Mouse (Mus musculus): Measurements from ENCODE around the gene Ckmt1. TPM values are rescaled to one million over a fixed set of nuclear protein-coding genes. Genes with fewer than 3 reads are reported as not detected.
"Not testable (repeated sequence)": the region's sequence is repeated elsewhere in the genome, so short reads cannot be mapped to it uniquely, and the experiment has no call there.

Ckmt1 gene
- polyA plus RNA-seq, 2 experiments, result 0.06 TPM; not detected in 1

DNA sequence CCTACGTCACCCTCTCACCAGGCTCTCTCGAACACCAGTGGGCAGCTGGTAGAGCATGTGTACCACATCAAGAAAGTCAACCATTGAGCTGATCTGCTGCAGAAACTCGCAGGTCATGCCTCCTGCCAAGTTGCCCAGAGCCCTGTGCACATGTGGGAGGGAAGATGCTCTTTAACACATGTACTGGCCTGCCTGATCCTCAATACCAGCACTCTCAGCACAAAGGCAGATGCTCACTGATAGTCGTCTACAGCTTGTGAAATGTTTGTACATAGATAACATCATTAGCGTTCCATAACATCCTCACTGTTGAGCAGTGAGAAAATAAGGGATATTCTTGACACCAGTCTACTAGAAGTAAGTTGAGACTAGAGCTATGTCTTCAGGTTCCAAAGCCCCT is 13.4 kb downstream of the Ckmt1 start:
- 60% methylated on average over 5 of the region's 5 CpGs for WGBS (ENCODE audit: insufficient replicate concordance)
- no peaks in the 10 kb centered on the region for H3K36me3 ChIP-seq (replicated peaks; ENCODE audit: control insufficient read depth, insufficient read depth, low read depth)
- H3K9me3 ChIP-seq (ENCODE audit: control insufficient read depth, low read length), result no peaks in the 10 kb centered on the region
- TF ChIP-seq CTCF (IDR thresholded peaks at IDR 0.05; ENCODE audit: low read depth) (no peak), EP300 (IDR thresholded peaks at IDR 0.05; ENCODE audit: low read depth) (no peak)
- no peak overlapping the region for H3K4me3 ChIP-seq (ENCODE audit: insufficient read depth in 1 of 2, low read depth in 2 of 2, low read length in 2 of 2)
- no peaks in the 10 kb centered on the region for H3K4me1 ChIP-seq (replicated peaks; ENCODE audit: control insufficient read depth in 2 of 2, insufficient read depth in 2 of 2, low read length in 1 of 2)
- no peak overlapping the region for H3K9ac ChIP-seq (replicated peaks)
- H3K27ac ChIP-seq, result no peak overlapping the region
- no peaks in the 10 kb centered on the region for H3K27me3 ChIP-seq (ENCODE audit: control insufficient read depth, insufficient read depth, low read length)
- DNase-seq (ENCODE audit: low read depth in 3 of 3, low spot score in 3 of 3) (no peak), ATAC-seq (ENCODE audit: insufficient read depth) (no peak)
- no peak overlapping the region for H3K4me2 ChIP-seq (ENCODE audit: low read depth)

DNA sequence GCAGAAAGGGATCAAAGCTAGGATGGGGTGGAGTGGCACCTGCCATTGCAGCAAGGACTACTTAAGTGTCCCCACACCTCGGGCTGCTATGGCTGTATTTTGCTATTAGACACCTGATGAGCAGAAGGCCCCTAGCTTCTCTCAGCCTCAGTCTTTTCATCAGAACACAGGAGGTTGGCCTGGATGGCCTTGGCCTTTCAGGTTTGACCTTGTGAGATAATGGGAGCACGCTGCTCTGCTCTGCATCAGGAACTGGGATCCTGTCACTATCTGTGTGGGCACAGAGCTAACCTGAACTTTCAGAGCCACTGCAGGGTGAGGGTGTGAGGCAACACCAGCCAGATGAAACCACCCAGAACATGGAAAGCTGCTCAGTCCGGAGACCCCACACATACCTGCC is 14.8 kb downstream of the Ckmt1 start:
- Histone ChIP-seq H3K4me1 (replicated peaks; ENCODE audit: control insufficient read depth in 2 of 2, insufficient read depth in 2 of 2, low read length in 1 of 2) (no peaks in the 10 kb centered on the region), H3K9me3 (ENCODE audit: control insufficient read depth, low read length) (no peaks in the 10 kb centered on the region), H3K27ac (no peak overlapping the region), H3K4me3 (ENCODE audit: insufficient read depth in 1 of 2, low read depth in 2 of 2, low read length in 2 of 2) (no peak overlapping the region), H3K27me3 (ENCODE audit: control insufficient read depth, insufficient read depth, low read length) (no peaks in the 10 kb centered on the region), H3K4me2 (ENCODE audit: low read depth) (no peak overlapping the region), H3K9ac (replicated peaks) (no peak overlapping the region), H3K36me3 (replicated peaks; ENCODE audit: control insufficient read depth, insufficient read depth, low read depth) (no peaks in the 10 kb centered on the region)
- no peak for DNase-seq (ENCODE audit: low read depth in 3 of 3, low spot score in 3 of 3)
- no peak for ATAC-seq (ENCODE audit: insufficient read depth)
- 44% methylated on average over 3 of the region's 3 CpGs for WGBS (ENCODE audit: insufficient replicate concordance)
- TF ChIP-seq CTCF (IDR thresholded peaks at IDR 0.05; ENCODE audit: low read depth) (no peak), EP300 (IDR thresholded peaks at IDR 0.05; ENCODE audit: low read depth) (no peak)

DNA sequence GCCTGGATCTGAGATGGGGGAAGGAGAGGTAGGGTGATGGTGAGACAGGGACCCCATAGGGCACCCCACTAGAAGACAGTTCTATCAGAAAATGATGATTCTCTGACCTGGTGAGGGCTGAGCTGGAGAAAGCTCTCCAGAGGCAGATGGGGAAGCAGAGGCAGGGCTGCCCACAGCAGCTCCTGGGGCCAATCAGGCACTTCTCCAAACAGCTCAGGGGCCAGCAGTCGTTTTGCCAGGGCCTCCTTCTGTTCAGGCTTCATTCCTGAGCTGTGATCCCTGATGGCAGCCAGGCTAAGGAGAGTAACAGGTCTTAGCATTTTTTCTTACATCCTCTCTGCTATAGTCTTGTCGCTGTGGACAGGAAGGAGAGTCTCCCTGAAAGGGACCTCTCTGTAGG is 17.3 kb downstream of the Ckmt1 start:
- Histone ChIP-seq H3K4me2 (ENCODE audit: low read depth) (no peak overlapping the region), H3K27me3 (ENCODE audit: control insufficient read depth, insufficient read depth, low read length) (no peaks in the 10 kb centered on the region), H3K9me3 (ENCODE audit: control insufficient read depth, low read length) (no peaks in the 10 kb centered on the region), H3K4me1 (replicated peaks; ENCODE audit: control insufficient read depth in 2 of 2, insufficient read depth in 2 of 2, low read length in 1 of 2) (no peaks in the 10 kb centered on the region), H3K9ac (replicated peaks) (no peak overlapping the region), H3K27ac (no peak overlapping the region), H3K4me3 (ENCODE audit: insufficient read depth in 1 of 2, low read depth in 2 of 2, low read length in 2 of 2) (no peak overlapping the region), H3K36me3 (replicated peaks; ENCODE audit: control insufficient read depth, insufficient read depth, low read depth) (no peaks in the 10 kb centered on the region)
- DNase-seq (ENCODE audit: low read depth in 3 of 3, low spot score in 3 of 3) (no peak), ATAC-seq (ENCODE audit: insufficient read depth) (no peak)
- TF ChIP-seq CTCF (IDR thresholded peaks at IDR 0.05; ENCODE audit: low read depth) (no peak), EP300 (IDR thresholded peaks at IDR 0.05; ENCODE audit: low read depth) (no peak)
- whole genome bisulfite sequencing (ENCODE audit: insufficient replicate concordance), result 36% methylated on average over 2 of the region's 2 CpGs

DNA sequence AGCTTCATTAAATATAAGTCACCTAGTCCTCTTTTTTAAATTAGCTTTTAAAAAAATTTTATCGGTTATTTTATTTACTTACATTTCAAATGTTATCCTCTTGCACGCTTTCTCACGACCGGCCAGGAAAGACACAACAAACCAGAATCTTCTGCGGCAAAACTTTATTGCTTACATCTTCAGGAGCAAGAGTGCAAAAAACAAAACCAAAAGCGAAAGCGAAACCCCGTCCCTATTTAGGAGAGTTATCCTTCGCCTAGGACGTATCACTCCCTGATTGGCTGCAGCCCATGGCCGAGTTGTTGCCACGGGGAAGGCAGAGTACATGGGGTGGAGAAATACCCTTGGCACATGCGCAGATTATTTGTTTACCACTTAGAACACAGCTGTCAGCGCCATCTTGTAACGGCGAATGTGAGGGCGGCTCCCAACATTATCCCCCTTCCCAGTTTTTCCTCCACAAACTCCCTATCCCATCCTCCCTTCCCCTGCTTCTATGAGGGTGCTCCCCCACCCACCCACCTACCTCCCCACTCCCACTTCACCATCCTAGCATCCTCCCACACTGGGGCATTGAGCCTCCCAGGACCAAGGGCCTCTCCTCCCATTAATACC is 29.6 kb downstream of the Ckmt1 start, which contains the start of gene Strc:
Gene Strc, minus strand, starts transcription at position 208 of the 615 bp plus-strand sequence.
- DNase-seq (ENCODE audit: low read depth in 3 of 3, low spot score in 3 of 3); H3K4me3 ChIP-seq (ENCODE audit: insufficient read depth in 1 of 2, low read depth in 2 of 2, low read length in 2 of 2); H3K4me1 ChIP-seq (replicated peaks; ENCODE audit: control insufficient read depth in 2 of 2, insufficient read depth in 2 of 2, low read length in 1 of 2); H3K27ac ChIP-seq; H3K36me3 ChIP-seq (replicated peaks; ENCODE audit: control insufficient read depth, insufficient read depth, low read depth); H3K9me3 ChIP-seq (ENCODE audit: control insufficient read depth, low read length); H3K27me3 ChIP-seq (ENCODE audit: control insufficient read depth, insufficient read depth, low read length); H3K9ac ChIP-seq (replicated peaks); ATAC-seq (ENCODE audit: insufficient read depth); H3K4me2 ChIP-seq (ENCODE audit: low read depth): not testable (repeated sequence)
- WGBS (ENCODE audit: insufficient replicate concordance), result 84% methylated on average over 14 of the region's 17 CpGs

DNA sequence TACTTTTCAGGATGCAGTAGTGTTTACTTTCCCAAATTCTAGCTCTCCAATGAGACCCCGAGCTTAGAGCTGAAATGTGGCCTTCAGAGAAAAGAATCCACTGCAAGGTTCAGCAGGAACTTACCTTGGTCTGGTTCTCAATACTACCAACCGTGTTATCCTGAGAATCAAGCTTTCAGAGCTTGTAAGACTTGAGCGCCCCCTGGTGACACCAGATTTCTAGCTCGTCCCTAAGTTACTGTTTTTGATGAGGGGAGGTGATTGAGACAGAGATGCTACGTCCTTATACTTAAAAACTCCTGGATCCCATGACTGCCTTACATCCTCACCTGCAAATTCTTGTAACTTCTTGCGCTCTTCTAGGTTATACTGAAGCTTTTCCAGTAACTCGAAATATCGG is 39.1 kb downstream of the Ckmt1 start:
- TF ChIP-seq CTCF (IDR thresholded peaks at IDR 0.05; ENCODE audit: low read depth) (peak; percentile 77), EP300 (IDR thresholded peaks at IDR 0.05; ENCODE audit: low read depth) (no peak)
- 15% methylated on average over 8 of the region's 8 CpGs for WGBS (ENCODE audit: insufficient replicate concordance)
- Histone ChIP-seq H3K27me3 (ENCODE audit: control insufficient read depth, insufficient read depth, low read length) (no peaks in the 10 kb centered on the region), H3K9ac (replicated peaks) (no peak overlapping the region), H3K36me3 (replicated peaks; ENCODE audit: control insufficient read depth, insufficient read depth, low read depth) (no peaks in the 10 kb centered on the region), H3K27ac (no peak overlapping the region), H3K4me3 (ENCODE audit: insufficient read depth in 1 of 2, low read depth in 2 of 2, low read length in 2 of 2) (no peak overlapping the region), H3K4me2 (ENCODE audit: low read depth) (no peak overlapping the region), H3K9me3 (ENCODE audit: control insufficient read depth, low read length) (no peaks in the 10 kb centered on the region), H3K4me1 (replicated peaks; ENCODE audit: control insufficient read depth in 2 of 2, insufficient read depth in 2 of 2, low read length in 1 of 2) (no peaks in the 10 kb centered on the region)
- ATAC-seq (ENCODE audit: insufficient read depth) (no peak), DNase-seq (ENCODE audit: low read depth in 3 of 3, low spot score in 3 of 3) (peak; percentile 37 to 59 (median 46))
